Mouse (Mus musculus): ENCODE data around the gene Gm4141.
"Not testable (repeated sequence)": the region's sequence is repeated elsewhere in the genome, so short reads cannot be mapped to it uniquely, and the experiment has no call there.

Gene Gm4141

GRCm38 (mm10) chr7:20576141-20576540, at the start of gene Gm4141:
Gene Gm4141, minus strand, starts transcription at chr7:20576241.
- not testable (repeated sequence) for DNase-seq

GRCm38 (mm10) chr7:20598921-20599320, 22.9 kb upstream of the Gm4141 start, which contains the start of gene Gm4513:
Gene Gm4513, minus strand, starts transcription at chr7:20599021.
- DNase-seq = not testable (repeated sequence)

GRCm38 (mm10) chr7:20545657-20546056, 30.4 kb downstream of the Gm4141 start, which contains the start of gene Gm5726:
Gene Gm5726, minus strand, starts transcription at chr7:20545757.
- not testable (repeated sequence) for DNase-seq

- not testable (repeated sequence) for DNase-seq
Observed at GRCm38 (mm10) chr7:20533537-20533936, 42.5 kb downstream of the Gm4141 start, which contains the start of gene Vmn1r104. Gene Vmn1r104, plus strand, starts transcription at chr7:20533837.
